Mouse (Mus musculus) megakaryocyte, embryonic 14.5 days (primary cell): ENCODE data around the gene Arhgef38.

ENCODE experiments used
- FLI1 ChIP-seq: IDR thresholded peaks from 2 replicates; pipeline ENCODE4 v1.6.1; 2012; ENCODE audit warnings: low read length, inconsistent platforms, mixed read lengths
- GATA1 ChIP-seq: IDR thresholded peaks from 3 replicates; pipeline ENCODE4 v1.6.1; 2012; ENCODE audit warnings: mixed read lengths, low read length, inconsistent platforms, borderline replicate concordance

GRCm38 (mm10) chr3:133154683-133155082 is 80.1 kb downstream of the Arhgef38 start:
- TF ChIP-seq GATA1 (no peak), FLI1 (no peak)
